Mouse (Mus musculus) kidney, adult 11 months (tissue): ENCODE measurements at regions not wholly inside any gene's neighbourhood (a gene's known extent, or its start where the extent isn't known, plus 50 kb on each side); places are given as distances from the start of the nearest gene placed in this dataset.

ENCODE experiments used
- DNase-seq: peaks from one replicate; pipeline ENCODE4 v3.0.0; 2022

- DNase-seq = no peak
Observed at GRCm38 (mm10) chr5:54178966-54179547, 180.8 kb downstream of the Stim2 start.

- peak; percentile 20 for DNase-seq
Observed at GRCm38 (mm10) chr5:54180192-54180611, 181.9 kb downstream of the Stim2 start.

- no peak for DNase-seq
Observed at GRCm38 (mm10) chr5:54180640-54181326, 182.5 kb downstream of the Stim2 start.

GRCm38 (mm10) chr5:54181327-54181863 lies 183.1 kb downstream of the Stim2 start:
- no peak for DNase-seq

- no peak for DNase-seq
Observed at GRCm38 (mm10) chr5:54182754-54183153, 184.5 kb downstream of the Stim2 start.

- no peak for DNase-seq
Observed at GRCm38 (mm10) chr5:54185662-54186061, 187.4 kb downstream of the Stim2 start.

DNA sequence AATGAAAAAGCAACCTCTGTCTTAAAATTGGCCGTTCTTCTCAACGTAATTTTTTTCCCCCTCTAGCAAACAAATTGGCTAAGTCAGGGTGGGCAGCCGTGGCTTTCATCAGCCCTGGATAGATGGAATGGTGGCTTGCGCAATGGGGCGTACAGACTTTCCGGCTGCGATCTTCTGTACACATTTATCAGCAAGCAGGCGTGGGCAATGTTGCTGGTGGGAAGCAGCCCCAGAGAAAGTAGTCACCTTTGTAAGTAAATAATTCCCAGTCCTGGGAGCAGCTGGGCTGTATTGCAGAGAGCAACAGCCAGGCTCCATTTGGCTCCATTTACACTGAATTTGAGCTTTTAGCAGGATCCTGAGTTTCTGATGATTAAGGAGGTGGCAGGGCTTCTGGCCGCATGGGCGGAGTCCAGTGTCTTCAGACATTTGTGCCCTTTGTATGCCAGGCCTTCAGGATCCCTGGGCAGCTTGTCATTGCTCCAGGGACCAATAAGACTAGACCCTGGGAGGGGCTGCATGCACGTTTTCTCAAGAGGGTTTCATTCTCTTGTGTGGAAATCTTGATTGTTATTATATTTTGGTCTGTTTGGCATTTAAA lies 187.9 kb downstream of the Stim2 start:
- DNase-seq = no peak

DNA sequence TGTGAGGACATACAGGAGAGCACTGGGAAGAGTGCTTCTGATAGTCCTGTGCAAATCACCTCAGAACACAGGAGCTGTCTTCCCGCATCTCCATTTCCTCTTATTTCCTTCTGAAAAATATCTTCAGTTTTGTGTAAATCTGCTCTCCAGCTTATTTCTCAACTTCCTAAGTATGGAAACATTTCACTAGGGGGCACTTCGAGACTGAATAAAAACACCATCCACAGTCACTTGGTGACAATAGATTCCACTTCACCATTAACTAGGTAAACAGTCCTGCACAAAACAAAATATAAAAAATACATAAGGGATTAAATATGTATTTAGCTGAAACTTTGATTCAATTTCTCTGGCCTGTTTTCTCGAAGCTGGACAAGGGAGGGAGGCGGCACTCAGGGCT lies 193.4 kb downstream of the Stim2 start:
- DNase-seq = no peak

DNA sequence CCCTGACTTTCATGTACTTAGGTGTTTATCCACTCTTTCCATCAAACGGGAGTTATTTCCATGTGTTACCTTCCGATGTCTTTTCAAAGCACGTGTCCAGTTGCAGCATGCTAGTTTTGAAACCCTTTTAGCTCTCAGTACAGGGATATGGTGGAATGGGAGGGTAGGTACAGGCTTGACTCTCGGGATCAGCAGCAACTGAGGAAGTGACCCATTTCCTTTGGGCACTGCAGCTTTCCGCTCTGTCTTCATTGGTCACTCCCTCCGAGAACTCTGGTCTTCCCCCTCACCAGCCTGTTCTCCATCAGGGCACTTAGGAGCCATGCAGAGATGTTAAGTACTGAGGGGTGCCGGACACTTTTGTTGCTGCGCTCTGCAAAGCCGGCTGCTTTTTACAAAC lies 196.5 kb downstream of the Stim2 start:
- DNase-seq = no peak

GRCm38 (mm10) chr5:54200032-54200431 lies 201.7 kb downstream of the Stim2 start:
- DNase-seq = no peak

DNA sequence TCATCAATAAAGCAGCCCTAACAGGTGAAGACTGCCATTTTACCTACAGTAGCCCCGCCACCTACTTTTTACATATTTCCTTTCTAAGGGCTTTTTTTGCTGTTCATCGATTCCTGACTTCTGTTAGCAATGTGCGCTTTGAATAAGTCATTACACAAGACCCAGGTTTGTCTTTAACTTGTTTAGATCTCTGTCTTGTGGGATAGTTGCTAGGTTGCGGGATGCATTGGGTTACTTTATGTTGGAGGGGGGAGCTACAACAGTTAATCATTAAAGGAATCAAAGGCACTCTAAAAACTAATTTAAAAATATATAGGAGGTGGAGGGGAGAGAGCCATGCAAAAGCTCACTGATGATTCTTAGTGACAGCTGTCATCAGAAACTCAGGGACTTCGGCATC lies 202.3 kb downstream of the Stim2 start:
- DNase-seq = no peak

DNA sequence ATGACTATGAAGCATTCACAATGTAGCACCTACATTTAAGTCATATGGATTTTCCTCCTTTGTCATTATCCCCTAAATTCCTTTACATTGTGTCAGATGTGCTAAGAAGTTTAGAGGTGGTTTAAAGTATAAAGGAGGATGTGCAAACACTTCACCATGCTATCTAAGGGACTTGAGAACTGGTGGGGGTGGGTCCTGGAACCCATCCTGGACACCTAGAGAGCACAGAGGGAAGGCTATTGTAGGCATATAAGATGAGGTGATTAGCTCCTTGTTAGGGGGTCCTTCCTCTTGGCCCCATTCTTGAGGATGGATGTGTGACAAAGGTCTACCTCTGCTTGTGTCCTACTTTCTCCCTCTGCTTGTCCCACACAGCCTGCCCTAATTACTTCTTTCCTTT lies 213.2 kb downstream of the Stim2 start:
- no peak for DNase-seq

DNA sequence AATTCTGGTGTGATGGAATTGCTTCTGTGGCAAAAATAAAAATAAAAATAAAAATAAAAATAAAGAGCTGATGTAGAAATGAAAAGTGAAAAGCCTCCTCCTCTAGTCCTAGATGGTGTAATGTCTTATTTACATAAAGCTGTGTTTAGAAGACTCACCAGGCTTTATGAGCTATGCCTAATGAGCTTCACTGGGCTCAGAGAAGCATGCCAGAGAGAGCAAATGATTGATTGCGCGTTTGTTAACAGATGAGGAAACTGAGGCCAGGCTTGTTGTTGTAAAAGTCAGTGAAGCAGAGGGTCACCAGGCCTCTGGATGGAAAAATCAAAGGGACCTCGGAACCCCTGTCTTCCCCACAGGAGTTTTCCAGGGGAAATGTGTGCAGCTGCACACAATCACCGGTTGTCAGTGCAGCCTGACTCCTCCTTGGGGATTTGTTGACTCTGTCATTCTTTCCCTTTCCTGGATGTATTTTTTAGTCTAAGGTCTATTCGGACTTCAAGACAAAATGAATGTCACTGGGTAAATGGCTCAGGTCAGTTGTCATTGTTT lies 213.8 kb downstream of the Stim2 start:
- DNase-seq = no peak

DNA sequence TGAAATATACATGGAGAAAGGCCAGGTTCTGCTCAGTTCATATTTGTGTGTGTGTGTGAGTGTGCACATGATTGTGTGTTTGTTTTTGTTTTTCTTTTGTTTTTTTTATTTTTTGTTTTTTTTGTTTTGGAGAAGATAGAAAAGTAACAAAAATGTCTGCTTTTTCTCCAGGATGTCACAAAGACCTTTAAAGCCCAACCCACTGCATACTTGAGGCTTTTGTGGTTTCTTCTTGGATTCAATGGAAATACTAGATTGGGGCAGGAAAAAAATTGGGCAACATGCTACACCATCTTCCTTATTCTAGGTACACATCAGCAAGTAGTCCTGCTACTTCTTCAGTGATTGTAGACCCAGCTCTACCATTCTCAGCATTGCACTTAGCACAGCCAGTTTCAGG lies 226.7 kb downstream of the Stim2 start:
- DNase-seq = no peak

- DNase-seq = no peak
Observed at GRCm38 (mm10) chr5:54234580-54234979, 236.3 kb downstream of the Stim2 start.

GRCm38 (mm10) chr5:54235226-54235625 lies 236.9 kb downstream of the Stim2 start:
- DNase-seq = no peak

DNA sequence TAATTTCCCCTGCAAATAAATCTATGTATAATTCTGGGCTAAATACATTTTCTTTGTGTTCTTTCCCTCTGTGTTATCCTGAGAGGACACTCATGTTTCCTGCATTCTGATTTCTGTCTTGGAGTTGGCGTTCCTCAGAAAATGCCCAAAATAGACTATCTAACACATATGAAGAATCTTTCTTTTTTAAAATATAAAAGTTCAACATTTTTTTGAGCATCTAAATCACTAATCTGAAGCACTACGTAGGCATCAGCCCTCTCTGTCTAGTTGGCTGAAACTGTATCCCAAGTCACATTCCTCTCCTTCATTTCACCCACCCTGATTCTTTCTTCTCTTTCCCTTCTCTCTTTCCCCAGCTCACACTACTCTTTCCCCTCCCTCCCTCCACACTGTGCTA lies 238.9 kb downstream of the Stim2 start:
- no peak for DNase-seq

DNA sequence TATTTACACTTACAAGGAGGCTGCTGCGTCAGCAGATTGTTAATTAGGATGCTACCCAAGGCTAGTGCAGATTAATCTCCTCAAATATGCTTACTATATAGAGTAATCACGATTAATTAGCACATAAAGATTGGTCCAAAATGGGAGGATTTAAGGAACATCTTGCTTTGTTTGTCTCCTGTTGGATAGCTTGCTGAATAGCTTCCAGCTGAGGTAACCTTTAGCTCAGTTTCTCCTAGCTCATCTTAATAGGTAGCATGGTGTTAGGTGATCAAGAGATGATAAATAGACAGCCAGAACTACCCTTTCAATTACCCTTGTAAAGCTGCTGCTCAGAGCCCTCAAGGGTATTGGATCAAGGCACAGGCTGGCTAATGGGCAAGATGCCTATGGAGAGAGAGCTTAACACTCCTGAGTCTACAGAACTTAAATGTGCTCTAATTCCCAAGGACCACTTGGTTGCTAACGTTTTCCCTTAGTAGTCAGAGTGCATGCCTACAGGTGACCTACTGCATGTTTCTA lies 240.4 kb downstream of the Stim2 start:
- no peak for DNase-seq

GRCm38 (mm10) chr5:54239586-54239985 lies 241.3 kb downstream of the Stim2 start:
- no peak for DNase-seq

- DNase-seq = no peak
Observed at GRCm38 (mm10) chr5:54241169-54241917, 243.0 kb downstream of the Stim2 start.

DNA sequence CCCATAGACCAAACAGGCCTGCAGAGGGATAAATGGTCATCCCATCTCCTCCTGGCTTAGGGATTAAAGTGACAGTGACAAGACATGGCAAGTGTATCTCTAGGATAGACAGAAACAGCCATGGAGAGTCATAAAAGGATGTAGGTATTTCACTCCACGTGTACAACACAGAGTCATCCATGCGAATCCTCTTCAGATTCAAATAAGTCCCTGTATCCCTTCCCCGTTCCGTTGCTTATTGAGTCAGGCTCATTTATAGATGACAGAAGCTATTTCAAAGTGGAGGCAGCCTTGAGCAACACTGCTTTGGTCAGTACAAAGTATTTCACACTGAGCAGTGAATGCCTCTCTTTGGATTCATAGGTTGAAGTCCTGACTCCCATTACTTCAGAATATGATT lies 243.8 kb downstream of the Stim2 start:
- no peak for DNase-seq

- DNase-seq = no peak
Observed at GRCm38 (mm10) chr5:54252038-54252437, 253.7 kb downstream of the Stim2 start.

DNA sequence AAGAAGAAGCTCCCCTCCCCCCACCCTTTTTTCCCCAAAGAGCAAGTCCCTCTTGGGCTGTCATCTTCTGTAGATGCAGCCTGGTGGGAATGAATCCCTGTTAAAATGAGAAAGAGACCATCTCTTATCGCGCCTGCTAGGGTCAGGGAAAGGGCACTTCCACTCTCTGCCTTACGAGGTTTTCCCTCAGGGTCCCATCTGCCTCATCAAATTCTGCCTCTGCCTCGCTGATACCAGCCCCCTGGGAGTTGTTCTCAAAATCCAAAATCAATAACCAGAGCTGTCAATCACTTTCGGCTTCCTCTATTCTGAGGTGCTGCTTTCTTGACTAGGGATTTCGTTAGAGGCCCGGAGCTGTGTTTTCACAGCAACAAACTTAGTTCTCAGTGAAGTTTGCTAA lies 255.7 kb downstream of the Stim2 start:
- DNase-seq = no peak
